Mouse (Mus musculus): ENCODE measurements around the gene Rinl. TPM values are rescaled to one million over a fixed set of nuclear protein-coding genes. Genes with fewer than 3 reads are reported as not detected.

The Rinl gene
- polyA plus RNA-seq, 1 experiment: not detected

DNA sequence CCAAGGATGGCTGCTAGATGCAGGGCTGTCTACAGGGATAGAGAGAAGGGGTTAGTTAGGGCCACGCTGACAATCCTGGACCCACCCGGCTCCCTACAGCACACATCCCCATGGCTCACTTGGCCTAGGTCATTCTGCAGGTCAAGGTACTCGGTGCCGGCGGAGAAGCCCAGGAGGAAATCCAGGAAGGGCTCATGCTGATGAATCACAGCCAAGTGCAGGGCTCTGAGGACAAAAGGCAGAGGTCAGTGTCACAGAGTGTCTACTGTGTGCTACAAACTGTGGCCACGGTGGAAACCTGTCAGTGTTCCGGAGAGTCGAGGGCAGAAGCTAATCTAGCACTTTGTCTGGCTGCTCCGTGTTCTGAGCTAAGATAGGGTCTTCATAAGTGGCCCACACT lies 26.9 kb upstream of the Rinl start:
- TF ChIP-seq CTCF (IDR thresholded peaks at IDR 0.05; ENCODE audit: insufficient read depth, low read depth, low read length) (no peak), POLR2A (IDR thresholded peaks at IDR 0.05; ENCODE audit: insufficient read depth, low read depth, low read length) (no peak)
- no peak overlapping the region for H3K4me3 ChIP-seq (ENCODE audit: insufficient read depth, low read depth, low read length)
- H3K4me1 ChIP-seq (ENCODE audit: control insufficient read depth, insufficient read depth, low read length): peaks cover 3% of the 10 kb centered on the region
- H3K27ac ChIP-seq (ENCODE audit: insufficient read depth, low read depth, low read length): no peak overlapping the region
- 92% methylated on average over 9 of the region's 9 CpGs for WGBS

DNA sequence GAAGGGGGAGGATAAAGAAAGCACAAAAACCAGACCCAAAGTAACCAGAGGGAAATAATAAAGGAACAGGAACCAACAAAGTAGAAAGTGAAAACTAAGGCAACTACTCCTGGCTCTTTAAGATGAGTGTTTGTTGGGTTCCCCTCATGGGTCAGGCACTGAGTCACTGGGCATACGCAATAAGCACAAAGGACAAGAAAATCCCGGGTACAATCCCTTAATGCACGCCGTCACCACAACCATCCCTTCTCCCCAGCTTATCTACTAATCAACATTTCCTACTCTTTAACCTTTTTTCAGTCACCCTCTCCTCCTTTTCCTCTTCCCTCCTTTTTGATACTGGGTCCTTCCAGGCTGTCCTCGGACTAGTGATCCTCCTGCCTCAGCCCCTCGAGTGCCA lies 23.6 kb upstream of the Rinl start:
- TF ChIP-seq POLR2A (IDR thresholded peaks at IDR 0.05; ENCODE audit: insufficient read depth, low read depth, low read length) (no peak), CTCF (IDR thresholded peaks at IDR 0.05; ENCODE audit: insufficient read depth, low read depth, low read length) (no peak)
- Histone ChIP-seq H3K4me3 (ENCODE audit: insufficient read depth, low read depth, low read length) (no peak overlapping the region), H3K4me1 (ENCODE audit: control insufficient read depth, insufficient read depth, low read length) (peaks cover 11% of the 10 kb centered on the region), H3K27ac (ENCODE audit: insufficient read depth, low read depth, low read length) (no peak overlapping the region)
- 75% methylated on average over 6 of the region's 6 CpGs for WGBS

DNA sequence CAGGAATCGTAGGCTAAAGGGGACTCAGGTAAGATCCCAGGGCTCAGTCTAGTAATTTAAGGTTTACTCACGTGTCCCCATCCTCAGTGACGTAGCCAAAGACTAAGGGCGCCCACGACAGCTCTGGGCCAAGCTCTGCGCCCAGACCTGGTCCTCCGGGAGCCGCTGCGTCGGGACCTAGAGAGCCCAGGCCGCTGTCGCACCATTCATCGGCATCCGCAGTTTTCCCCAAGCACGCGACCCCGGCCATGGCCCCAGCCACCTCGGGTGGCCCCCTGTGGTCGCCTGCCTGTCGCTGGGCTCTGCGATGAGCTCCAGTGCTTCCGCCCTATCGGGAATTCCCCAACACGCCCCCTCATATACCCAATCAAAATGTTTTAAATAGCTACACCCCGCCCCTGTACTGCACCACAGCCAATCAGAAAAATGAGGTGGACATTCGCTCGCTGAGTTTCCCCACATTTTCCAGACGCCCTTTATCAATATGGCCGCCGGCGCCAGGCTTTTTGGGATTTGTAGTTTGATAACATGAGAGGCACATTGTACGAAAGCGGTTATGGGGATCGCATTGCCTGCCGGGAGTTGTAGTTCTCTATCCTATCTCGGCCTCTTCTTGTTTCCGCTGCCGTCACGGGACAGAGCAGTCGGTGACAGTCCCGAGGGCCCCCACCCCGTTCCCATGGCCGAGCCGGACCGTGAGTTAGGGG lies 22.4 kb upstream of the Rinl start, which contains the start of gene Sirt2:
Gene Sirt2 (plus strand): TSS at position 563 of the 707 bp plus-strand sequence.
- Histone ChIP-seq H3K4me1 (ENCODE audit: control insufficient read depth, insufficient read depth, low read length) (peaks cover 11% of the 10 kb centered on the region), H3K27ac (ENCODE audit: insufficient read depth, low read depth, low read length) (0 out of 2 replicates have a peak within 1 kb of the TSS, but pooled peaks have one; percentile 55), H3K4me3 (ENCODE audit: insufficient read depth, low read depth, low read length) (peak within 1 kb of the TSS; percentile 99)
- under 1% methylated on average over 45 of the region's 45 CpGs for WGBS
- TF ChIP-seq POLR2A (IDR thresholded peaks at IDR 0.05; ENCODE audit: insufficient read depth, low read depth, low read length): peak; percentile 42; the same call in 1 of the 2 replicates
- TF ChIP-seq CTCF (IDR thresholded peaks at IDR 0.05; ENCODE audit: insufficient read depth, low read depth, low read length): no peak

DNA sequence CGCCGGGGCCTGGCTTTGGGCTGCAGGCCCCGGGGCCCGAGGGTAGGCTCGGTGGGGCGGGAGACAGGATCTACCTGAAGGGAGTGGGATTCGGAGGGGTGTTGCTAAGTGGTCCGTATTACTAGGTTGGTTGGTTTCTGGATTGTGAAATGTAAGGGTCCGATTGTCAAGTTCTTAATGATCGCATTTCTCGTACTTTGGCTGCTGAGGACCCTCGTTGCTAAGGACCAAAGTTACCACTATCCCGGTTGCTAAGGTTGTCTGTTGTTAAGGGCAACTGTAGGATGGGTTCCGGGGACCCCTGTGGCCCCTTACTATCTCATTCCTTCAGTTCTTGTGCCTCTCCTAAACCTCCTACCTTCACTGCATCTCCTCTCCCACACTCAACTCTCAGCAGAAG lies 21.9 kb upstream of the Rinl start:
- TF ChIP-seq CTCF (IDR thresholded peaks at IDR 0.05; ENCODE audit: insufficient read depth, low read depth, low read length): no peak
- TF ChIP-seq POLR2A (IDR thresholded peaks at IDR 0.05; ENCODE audit: insufficient read depth, low read depth, low read length): no peak
- Histone ChIP-seq H3K4me3 (ENCODE audit: insufficient read depth, low read depth, low read length) (peak overlapping the region; percentile 56), H3K27ac (ENCODE audit: insufficient read depth, low read depth, low read length) (no peak overlapping the region), H3K4me1 (ENCODE audit: control insufficient read depth, insufficient read depth, low read length) (peaks cover 11% of the 10 kb centered on the region)
- under 1% methylated on average over 14 of the region's 14 CpGs for WGBS

DNA sequence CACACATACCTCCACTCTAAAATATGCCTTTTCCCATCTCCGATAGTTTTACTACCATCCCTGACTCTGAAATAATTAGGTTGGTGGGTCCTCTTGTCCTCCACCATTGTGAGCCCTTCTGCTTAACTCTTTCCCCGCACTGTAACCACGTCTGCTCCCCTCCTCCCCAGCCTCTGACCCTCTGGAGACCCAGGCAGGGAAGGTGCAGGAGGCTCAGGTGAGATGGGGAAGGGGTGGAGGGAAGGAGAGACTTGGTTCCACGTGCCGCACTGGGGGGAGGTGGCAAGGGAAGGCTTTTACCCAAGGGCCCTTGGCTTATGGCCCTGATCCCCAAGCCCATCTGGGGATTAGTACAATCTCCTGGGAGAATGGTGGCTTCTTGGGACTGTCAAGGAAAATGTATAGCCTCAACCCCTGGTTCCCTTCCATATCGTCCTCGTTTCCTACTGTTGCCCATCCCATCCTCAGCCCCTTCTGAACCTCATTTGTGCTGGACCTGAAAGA lies 21.3 kb upstream of the Rinl start, which contains the start of gene Nfkbib:
Gene Nfkbib (minus strand): TSS at position 51 of the 504 bp plus-strand sequence.
- TF ChIP-seq CTCF (IDR thresholded peaks at IDR 0.05; ENCODE audit: insufficient read depth, low read depth, low read length) (no peak), POLR2A (IDR thresholded peaks at IDR 0.05; ENCODE audit: insufficient read depth, low read depth, low read length) (no peak)
- Histone ChIP-seq H3K4me3 (ENCODE audit: insufficient read depth, low read depth, low read length) (peak within 1 kb of the TSS; percentile 99), H3K4me1 (ENCODE audit: control insufficient read depth, insufficient read depth, low read length) (peaks cover 11% of the 10 kb centered on the region), H3K27ac (ENCODE audit: insufficient read depth, low read depth, low read length) (no peak within 1 kb of the TSS)
- 45% methylated on average over 7 of the region's 7 CpGs for WGBS

DNA sequence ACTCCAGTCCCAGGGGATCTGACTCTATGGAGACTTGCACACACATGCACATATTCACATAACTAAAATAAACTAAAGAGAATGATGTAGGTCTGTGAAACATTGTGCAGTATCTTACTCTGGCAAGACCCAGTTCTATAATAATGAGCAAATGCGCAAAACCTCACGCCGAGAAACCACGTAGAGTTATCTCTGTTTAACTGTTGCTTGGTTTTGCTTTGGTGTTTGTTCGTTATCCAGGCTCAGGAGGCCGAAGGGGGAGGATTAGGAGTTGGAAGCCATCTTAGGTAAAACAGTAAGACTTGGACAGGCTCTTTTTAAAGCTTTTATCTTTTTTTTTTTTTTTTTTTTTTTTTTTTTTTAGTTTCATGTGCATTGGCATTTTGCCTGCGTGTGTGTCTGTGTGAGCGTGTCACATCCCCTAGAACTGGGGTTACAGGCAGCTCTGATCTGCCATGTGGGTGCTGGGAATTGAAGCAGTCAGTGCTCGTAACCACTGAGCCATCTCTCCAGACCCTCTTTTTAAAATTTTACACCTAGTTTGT lies 19.3 kb upstream of the Rinl start:
- WGBS: 89% methylated on average over 9 of the region's 9 CpGs

DNA sequence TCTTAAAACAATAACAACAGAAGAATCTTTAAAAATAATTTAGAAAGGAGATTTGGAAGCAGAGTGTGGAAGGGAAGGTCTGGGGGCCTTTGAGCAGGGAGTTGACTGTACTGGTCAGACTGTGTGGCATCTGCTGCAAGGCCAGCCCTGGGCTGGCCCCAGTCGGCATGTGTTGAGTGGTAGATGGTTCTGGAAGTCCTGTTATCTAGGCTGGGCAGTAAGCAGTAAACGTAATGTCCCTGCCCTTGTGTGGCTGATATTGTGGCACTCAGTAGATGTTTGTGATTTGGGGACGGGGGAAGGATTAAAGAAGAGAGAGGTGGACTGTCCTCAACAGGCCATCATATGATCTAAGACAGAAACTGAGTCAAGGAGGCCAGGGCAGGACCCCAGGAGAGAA lies 18.5 kb upstream of the Rinl start:
- Histone ChIP-seq H3K4me3 (ENCODE audit: insufficient read depth, low read depth, low read length) (no peak overlapping the region), H3K4me1 (ENCODE audit: control insufficient read depth, insufficient read depth, low read length) (peaks cover 11% of the 10 kb centered on the region), H3K27ac (ENCODE audit: insufficient read depth, low read depth, low read length) (no peak overlapping the region)
- TF ChIP-seq CTCF (IDR thresholded peaks at IDR 0.05; ENCODE audit: insufficient read depth, low read depth, low read length): no peak
- TF ChIP-seq POLR2A (IDR thresholded peaks at IDR 0.05; ENCODE audit: insufficient read depth, low read depth, low read length): no peak
- WGBS: 94% methylated on average over 3 of the region's 3 CpGs

More for the DNA sequence above, 19.3 kb upstream of the Rinl start:
- H3K4me1 ChIP-seq (ENCODE audit: control insufficient read depth, insufficient read depth, low read length): peaks cover 11% of the 10 kb centered on the region
- no peak for TF ChIP-seq CTCF (IDR thresholded peaks at IDR 0.05; ENCODE audit: insufficient read depth, low read depth, low read length)
- no peak for TF ChIP-seq POLR2A (IDR thresholded peaks at IDR 0.05; ENCODE audit: insufficient read depth, low read depth, low read length)
- no peak overlapping the region for H3K4me3 ChIP-seq (ENCODE audit: insufficient read depth, low read depth, low read length)
- H3K27ac ChIP-seq (ENCODE audit: insufficient read depth, low read depth, low read length): no peak overlapping the region

DNA sequence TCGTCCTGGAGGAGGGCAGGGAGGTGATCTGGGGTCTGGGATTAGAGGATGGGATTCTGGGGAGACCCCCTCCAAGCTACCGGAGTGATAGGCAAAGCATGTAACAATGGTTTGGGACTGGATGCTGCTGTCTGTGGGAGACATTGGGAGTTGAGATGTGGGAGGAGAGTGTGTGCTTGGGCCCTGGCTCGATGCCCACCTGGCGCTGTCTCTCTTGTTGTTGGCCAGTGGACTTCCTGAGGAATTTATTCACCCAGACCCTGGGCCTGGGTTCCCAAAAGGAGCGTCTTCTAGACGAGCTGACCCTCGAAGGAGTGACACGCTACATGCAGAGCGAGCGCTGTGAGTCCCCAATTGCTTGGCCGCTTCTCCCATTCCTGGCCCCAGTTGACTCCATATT lies 16.9 kb upstream of the Rinl start:
- no peak overlapping the region for H3K27ac ChIP-seq (ENCODE audit: insufficient read depth, low read depth, low read length)
- TF ChIP-seq POLR2A (IDR thresholded peaks at IDR 0.05; ENCODE audit: insufficient read depth, low read depth, low read length) (no peak), CTCF (IDR thresholded peaks at IDR 0.05; ENCODE audit: insufficient read depth, low read depth, low read length) (no peak)
- peaks cover 13% of the 10 kb centered on the region for H3K4me1 ChIP-seq (ENCODE audit: control insufficient read depth, insufficient read depth, low read length)
- no peak overlapping the region for H3K4me3 ChIP-seq (ENCODE audit: insufficient read depth, low read depth, low read length)
- WGBS: 74% methylated on average over 11 of the region's 11 CpGs

DNA sequence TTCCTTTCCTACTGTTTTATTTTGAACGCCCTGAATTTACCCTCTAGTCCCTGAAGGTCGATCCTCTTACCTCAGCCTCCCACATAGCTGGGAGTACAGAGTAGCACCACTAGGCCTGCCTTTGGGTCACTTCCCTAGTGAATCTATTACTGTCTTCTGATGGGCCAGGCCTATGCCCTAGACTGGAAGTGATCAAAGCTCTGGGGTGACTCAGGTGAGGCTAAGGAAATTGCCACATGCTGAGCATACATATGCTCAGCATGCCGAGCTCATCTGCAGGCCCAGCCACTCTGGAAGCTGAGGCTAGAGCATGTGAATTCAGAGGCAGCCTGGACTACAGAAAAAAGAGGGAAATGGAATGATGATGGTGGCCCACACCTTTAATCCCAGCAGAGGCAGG lies 15.6 kb upstream of the Rinl start:
- no peak overlapping the region for H3K27ac ChIP-seq (ENCODE audit: insufficient read depth, low read depth, low read length)
- no peak for TF ChIP-seq POLR2A (IDR thresholded peaks at IDR 0.05; ENCODE audit: insufficient read depth, low read depth, low read length)
- TF ChIP-seq CTCF (IDR thresholded peaks at IDR 0.05; ENCODE audit: insufficient read depth, low read depth, low read length): no peak

More for the DNA sequence above, 15.6 kb upstream of the Rinl start:
- peaks cover 6% of the 10 kb centered on the region; the same call in 1 of the 2 replicates for H3K4me1 ChIP-seq (ENCODE audit: control insufficient read depth, insufficient read depth, low read length)
- no peak overlapping the region for H3K4me3 ChIP-seq (ENCODE audit: insufficient read depth, low read depth, low read length)
- 84% methylated on average over 3 of the region's 3 CpGs for WGBS
